In genomic region chr13:11532014-11532890, GRCm38 (mm10) we compare ENCODE assay signal across 20 mouse cellular contexts.
DNase-seq lines count a peak whose midpoint lies in the region; ATAC-seq lines count a peak whose summit lies in the region.
"Had no signal": no experiment of that assay in that cellular context is flagged by ENCODE, and none has a peak within 500 bp of the region (broad histone marks: within the 10 kb centered on the region; RNA-seq: fewer than 3 reads in every experiment).

No protein-coding gene starts in this region.

- peak; percentile 77 for ATAC-seq in intestine, embryonic 14.5 days (replicated peaks; ENCODE audit: low FRiP score, low TSS enrichment, low read depth)
- ATAC-seq in stomach, embryonic 14.5 days (ENCODE audit: insufficient number of reproducible peaks, insufficient read depth, low FRiP score, low read depth) = peak; percentile 70; the same call in 1 of the 2 replicates
- ATAC-seq in hindbrain, embryonic 14.5 days (ENCODE audit: low FRiP score) = no peak
- ATAC-seq: CD4-positive, CD25-positive, alpha-beta regulatory T cell, adult 4 months; forebrain, embryonic 16.5 days; hindbrain, embryonic 16.5 days had no signal

- WGBS in intestine, embryonic 14.5 days = 58% methylated on average over 7 of the region's 7 CpGs
- 51% methylated on average over 7 of the region's 7 CpGs for WGBS in stomach, embryonic 14.5 days
- 90% methylated on average over 7 of the region's 7 CpGs for WGBS in hindbrain, embryonic 14.5 days

- no peak overlapping the region for H3K4me3 ChIP-seq in intestine, embryonic 14.5 days (ENCODE audit: low read depth, low read length)
- H3K4me3 ChIP-seq in stomach, embryonic 14.5 days (ENCODE audit: low read depth, low read length) = no peak overlapping the region
- H3K4me3 ChIP-seq in hindbrain, embryonic 14.5 days (replicated peaks; ENCODE audit: low read length) = no peak overlapping the region
- H3K4me3 ChIP-seq: embryonic facial prominence, embryonic 12.5 days; heart, embryonic 12.5 days; hindbrain, embryonic 10.5 days had no signal

- H3K4me1 ChIP-seq in intestine, embryonic 14.5 days (replicated peaks; ENCODE audit: control insufficient read depth, insufficient read depth, low read length) = no peaks in the 10 kb centered on the region
- H3K4me1 ChIP-seq in stomach, embryonic 14.5 days (ENCODE audit: control insufficient read depth, insufficient read depth, low read length) = no peaks in the 10 kb centered on the region
- no peaks in the 10 kb centered on the region for H3K4me1 ChIP-seq in hindbrain, embryonic 14.5 days (replicated peaks; ENCODE audit: control insufficient read depth, insufficient read depth, low read length)
- H3K4me1 ChIP-seq: embryonic facial prominence, embryonic 12.5 days; heart, embryonic 12.5 days; hindbrain, embryonic 10.5 days had no signal

- no peaks in the 10 kb centered on the region for H3K36me3 ChIP-seq in intestine, embryonic 14.5 days (ENCODE audit: control insufficient read depth, insufficient read depth, low read length)
- H3K36me3 ChIP-seq in stomach, embryonic 14.5 days (ENCODE audit: control insufficient read depth, insufficient read depth, low read length) = no peaks in the 10 kb centered on the region
- H3K36me3 ChIP-seq in hindbrain, embryonic 14.5 days (replicated peaks; ENCODE audit: control insufficient read depth, insufficient read depth) = no peaks in the 10 kb centered on the region
- H3K36me3 ChIP-seq: embryonic facial prominence, embryonic 12.5 days; G1E; heart, embryonic 12.5 days; hindbrain, embryonic 10.5 days had no signal

- H3K9ac ChIP-seq in intestine, embryonic 14.5 days (ENCODE audit: low read length) = no peak overlapping the region
- no peak overlapping the region for H3K9ac ChIP-seq in stomach, embryonic 14.5 days (replicated peaks; ENCODE audit: low read depth, low read length)
- H3K9ac ChIP-seq in hindbrain, embryonic 14.5 days = no peak overlapping the region
- H3K9ac ChIP-seq: embryonic facial prominence, embryonic 12.5 days; heart, embryonic 12.5 days had no signal

- H3K9me3 ChIP-seq in intestine, embryonic 14.5 days (ENCODE audit: control insufficient read depth, low read length) = no peaks in the 10 kb centered on the region
- no peaks in the 10 kb centered on the region for H3K9me3 ChIP-seq in stomach, embryonic 14.5 days (ENCODE audit: control insufficient read depth, low read depth, low read length)
- H3K9me3 ChIP-seq in hindbrain, embryonic 14.5 days (ENCODE audit: control insufficient read depth, low read length) = no peaks in the 10 kb centered on the region
- H3K9me3 ChIP-seq: embryonic facial prominence, embryonic 12.5 days; G1E; heart, embryonic 12.5 days; hindbrain, embryonic 10.5 days had no signal

- no peak overlapping the region for H3K4me2 ChIP-seq in intestine, embryonic 14.5 days (ENCODE audit: low read length)
- H3K4me2 ChIP-seq in stomach, embryonic 14.5 days (replicated peaks; ENCODE audit: low read depth, low read length) = no peak overlapping the region
- no peak overlapping the region for H3K4me2 ChIP-seq in hindbrain, embryonic 14.5 days (replicated peaks)
- H3K4me2 ChIP-seq: embryonic facial prominence, embryonic 12.5 days; heart, embryonic 12.5 days had no signal

- H3K27me3 ChIP-seq in intestine, embryonic 14.5 days (replicated peaks; ENCODE audit: control insufficient read depth, insufficient read depth, low read length) = no peaks in the 10 kb centered on the region
- H3K27me3 ChIP-seq in stomach, embryonic 14.5 days (ENCODE audit: control insufficient read depth, insufficient read depth, low read length) = no peaks in the 10 kb centered on the region
- H3K27me3 ChIP-seq in hindbrain, embryonic 14.5 days (ENCODE audit: control insufficient read depth, insufficient read depth, low read length) = no peaks in the 10 kb centered on the region
- H3K27me3 ChIP-seq: embryonic facial prominence, embryonic 12.5 days; heart, embryonic 12.5 days had no signal

- peak overlapping the region; percentile 38; the same call in 1 of the 2 replicates for H3K27ac ChIP-seq in intestine, embryonic 14.5 days (ENCODE audit: low read depth)
- peak overlapping the region; percentile 2; the same call in 1 of the 2 replicates for H3K27ac ChIP-seq in stomach, embryonic 14.5 days (ENCODE audit: low read length)
- H3K27ac ChIP-seq in hindbrain, embryonic 14.5 days = no peak overlapping the region
- H3K27ac ChIP-seq: embryonic facial prominence, embryonic 12.5 days; hindbrain, embryonic 10.5 days had no signal

- peak; percentile 45 for DNase-seq in heart, adult 11 months
- no peak for DNase-seq in heart, adult 18-20 months
- no peak for DNase-seq in intestine, embryonic 14.5 days (ENCODE audit: low spot score)
- DNase-seq in yolk sac, embryonic 10.5 days (ENCODE audit: low spot score) = peak; percentile 75
- no peak for DNase-seq in cerebellum, adult 9-11 months
- DNase-seq in hindbrain, embryonic 14.5 days (ENCODE audit: low spot score) = no peak
- DNase-seq: adrenal gland, postnatal 10 days; B cell, adult 2 months; cerebellum, adult 11 months; cerebellum, adult 8-10 months; cerebellum, postnatal 25 days; gastrocnemius, postnatal 10 days had no signal

Comparison
In these comparisons a context has a peak if more than half of its experiments do, and no peak if none do; other contexts are left out.
1. DNase-seq: peak in heart, adult 11 months (single experiment) and yolk sac, embryonic 10.5 days (single experiment); none in heart, adult 18-20 months (0 of 2), intestine, embryonic 14.5 days (single experiment), cerebellum, adult 9-11 months (single experiment) and hindbrain, embryonic 14.5 days (single experiment).